Mouse (Mus musculus) left cerebral cortex, postnatal 4 days (tissue): ENCODE measurements around the gene Zcchc9. TPM values are rescaled to one million over a fixed set of nuclear protein-coding genes. Genes with fewer than 3 reads are reported as not detected.
"Not testable (repeated sequence)": the region's sequence is repeated elsewhere in the genome, so short reads cannot be mapped to it uniquely, and the experiment has no call there.

Experiments used
- DNase-seq: peaks from one replicate; pipeline ENCODE4 v3.0.0-alpha.2; 2022
- intact Hi-C: fragments of 180-260 bp; cut with DNase I; formaldehyde crosslinking; loops from one replicate; pipeline ENCODE4 v1.15.1; 2025
- microRNA-seq: library from miRNA; unstranded; fragments of <30 nt; microRNA quantifications from one replicate; pipeline ENCODE4 v1.2.0, GENCODE M21; 2022
- total RNA-seq, 2 experiments: library from RNA; stranded (reverse); gene quantifications; 2 replicates each; pipeline ENCODE4 v1.2.3; 2021

Gene Zcchc9
- total RNA-seq, 2 experiments from 2014 or later = 15.4 to 18.6 TPM

DNA sequence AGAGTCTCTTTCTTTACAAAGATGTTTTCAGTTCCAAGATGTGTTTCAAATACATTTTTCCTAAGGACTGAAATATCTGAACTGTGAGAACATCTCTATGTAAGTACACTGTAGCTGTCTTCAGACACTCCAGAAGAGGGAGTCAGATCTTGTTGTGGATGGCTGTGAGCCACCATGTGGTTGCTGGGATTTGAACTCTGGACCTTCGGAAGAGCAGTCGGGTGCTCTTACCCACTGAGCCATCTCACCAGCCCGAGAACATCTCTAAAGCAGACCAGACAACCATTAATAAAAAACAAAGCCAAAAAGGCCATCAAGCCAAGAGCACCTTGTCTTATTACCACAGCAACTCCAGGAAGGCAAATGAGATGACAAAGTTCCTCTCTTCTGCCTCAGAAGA lies 43.9 kb downstream of the Zcchc9 start:
- intact Hi-C loops = not testable (repeated sequence)

DNA sequence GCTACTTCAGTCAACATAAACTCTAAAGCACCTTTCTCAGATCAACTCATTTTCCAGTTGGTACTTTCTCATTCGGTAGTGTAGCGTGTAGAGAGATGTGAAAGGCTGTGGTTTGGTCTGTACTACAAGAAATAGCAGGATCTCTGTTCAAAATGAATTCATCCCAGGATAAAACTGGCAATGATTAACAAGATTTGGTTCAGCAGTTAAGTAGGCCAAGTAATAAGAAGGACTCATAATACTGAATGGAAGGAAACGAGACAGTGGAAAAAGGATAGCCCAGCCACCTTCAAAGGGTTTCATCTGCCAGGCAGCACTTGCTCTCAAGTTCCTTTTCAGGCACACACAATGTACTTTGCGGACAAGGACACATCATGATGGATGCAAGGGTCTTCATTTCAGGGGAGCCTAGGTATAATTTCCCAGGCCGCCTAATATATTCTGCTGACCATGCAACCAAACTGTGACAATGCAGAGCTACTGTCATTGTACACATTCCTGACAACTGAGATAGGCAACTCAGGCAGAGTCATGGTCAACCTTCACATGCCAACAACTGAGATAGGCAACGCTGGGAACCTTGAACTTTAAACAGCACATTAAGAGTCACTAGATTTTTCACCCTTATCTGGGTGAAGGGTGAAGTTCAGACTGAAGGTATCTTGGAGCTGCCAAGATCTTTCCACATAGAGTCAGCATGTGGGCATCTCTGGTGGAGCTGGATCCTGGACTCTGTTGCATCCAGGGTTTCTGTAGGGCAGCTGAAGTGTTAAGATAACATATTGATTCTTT lies 45.7 kb downstream of the Zcchc9 start:
- intact Hi-C loops = no loop called here
- DNase-seq = no peak

More for the DNA sequence above, 43.9 kb downstream of the Zcchc9 start:
- DNase-seq = not testable (repeated sequence)

DNA sequence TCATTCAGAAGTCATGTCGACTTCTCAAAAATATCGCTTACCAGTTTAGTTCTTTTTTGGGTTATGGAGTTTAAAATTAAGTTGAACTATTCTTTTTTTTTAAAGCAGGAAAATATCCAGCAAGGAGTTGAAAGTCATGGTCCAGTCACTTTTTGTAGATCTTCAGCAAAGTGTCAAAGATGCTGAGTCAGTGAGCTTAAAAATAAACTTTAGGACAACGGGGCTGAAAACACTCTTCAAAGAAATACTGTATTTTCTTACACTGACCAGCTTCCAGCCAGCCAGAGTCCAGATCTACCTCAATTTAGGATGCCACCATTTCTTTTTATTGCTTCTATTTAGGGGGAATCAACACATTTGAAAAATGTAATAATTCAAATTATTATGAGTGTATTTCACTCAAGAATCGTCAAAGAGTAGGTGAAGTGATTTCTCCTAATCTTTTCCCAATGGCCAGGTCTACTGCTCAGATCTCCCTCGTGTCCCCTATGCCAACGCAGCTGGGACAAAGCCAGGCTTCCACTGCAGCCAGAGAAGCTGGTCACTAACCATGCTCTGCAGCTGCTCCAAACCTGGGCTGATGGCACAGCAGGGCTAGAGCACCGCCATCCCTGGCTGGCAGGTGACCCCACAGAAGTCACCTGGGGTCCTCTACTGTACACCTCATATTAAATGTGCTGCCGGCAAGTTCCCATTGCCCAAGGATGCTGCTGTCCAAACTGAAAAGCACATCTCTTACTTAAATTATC lies 47.0 kb downstream of the Zcchc9 start:
- intact Hi-C loops = no loop called here
- no peak for DNase-seq

DNA sequence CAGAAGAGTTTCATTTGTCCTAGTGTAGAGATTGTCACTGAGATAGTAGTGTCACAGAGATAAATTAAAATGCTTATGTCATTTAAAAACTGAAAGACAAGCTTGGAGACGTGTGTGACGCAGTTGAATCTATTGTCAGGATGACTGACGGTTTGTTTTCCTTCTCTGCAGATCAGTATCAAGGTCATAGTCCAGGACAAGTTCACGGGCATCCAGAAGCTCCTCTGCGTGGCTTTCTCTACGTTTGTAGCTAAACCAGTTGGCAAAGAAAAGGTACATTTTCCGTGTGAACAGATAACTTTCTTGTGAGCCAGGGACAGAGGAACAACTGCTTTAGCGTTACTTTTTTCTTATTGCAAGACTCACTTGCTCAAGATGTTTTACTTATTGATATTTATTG lies 47.7 kb downstream of the Zcchc9 start:
- intact Hi-C loops = no loop called here
- DNase-seq = no peak

DNA sequence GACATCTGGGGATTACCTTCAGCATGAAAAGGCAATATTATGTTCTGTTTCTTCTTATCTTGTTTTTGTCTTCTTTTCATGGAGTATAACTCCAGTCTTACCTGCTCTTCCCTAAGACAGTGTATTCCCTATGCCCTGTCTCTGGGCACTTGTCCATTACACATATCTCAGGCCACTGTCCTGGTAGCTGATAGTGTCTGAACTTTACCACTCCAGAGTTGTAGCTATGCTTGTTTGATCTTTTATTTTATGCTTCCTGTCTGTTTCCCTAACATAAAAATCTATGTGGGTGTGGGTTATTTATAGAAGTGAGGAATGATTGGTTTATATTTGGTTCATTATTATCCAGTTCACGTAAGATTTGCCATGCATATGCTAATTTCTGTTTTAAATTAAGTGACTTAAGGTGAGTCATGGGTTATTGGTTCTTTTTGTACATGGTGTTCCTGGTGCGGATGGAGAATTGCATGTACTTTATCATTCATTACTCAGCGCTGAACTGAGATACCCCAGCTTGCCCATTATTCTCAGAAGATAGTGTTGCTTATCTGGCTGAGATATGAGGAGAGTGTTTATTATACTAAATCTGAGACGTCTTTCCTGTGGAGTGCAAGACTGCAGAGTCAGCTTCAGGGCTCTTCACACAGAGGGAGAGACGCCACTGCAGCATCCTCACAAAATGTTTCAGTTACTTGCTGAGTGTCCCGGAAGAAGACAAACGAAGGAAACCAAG lies 49.0 kb downstream of the Zcchc9 start:
- intact Hi-C loops = no loop called here
- no peak for DNase-seq

DNA sequence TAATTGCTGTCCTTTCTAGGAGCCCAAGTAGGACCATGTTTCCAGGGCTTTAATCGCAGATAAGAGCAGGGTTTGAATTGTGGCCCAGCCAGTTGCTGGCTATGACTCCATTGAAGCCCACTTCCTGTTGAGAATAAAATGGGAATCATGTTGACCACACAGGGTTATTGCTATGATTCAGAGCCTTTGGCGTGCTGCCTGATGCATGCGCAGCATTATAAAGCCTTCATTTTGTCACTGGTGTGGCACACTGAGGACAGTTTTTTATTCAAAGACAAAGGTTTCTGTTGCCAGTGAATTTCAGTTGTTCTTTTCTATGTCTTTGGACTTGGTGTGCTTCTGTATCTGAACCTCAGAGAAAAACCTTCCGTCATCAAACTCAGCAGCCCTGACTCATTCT lies 51.3 kb downstream of the Zcchc9 start:
- intact Hi-C loops = no loop called here

DNA sequence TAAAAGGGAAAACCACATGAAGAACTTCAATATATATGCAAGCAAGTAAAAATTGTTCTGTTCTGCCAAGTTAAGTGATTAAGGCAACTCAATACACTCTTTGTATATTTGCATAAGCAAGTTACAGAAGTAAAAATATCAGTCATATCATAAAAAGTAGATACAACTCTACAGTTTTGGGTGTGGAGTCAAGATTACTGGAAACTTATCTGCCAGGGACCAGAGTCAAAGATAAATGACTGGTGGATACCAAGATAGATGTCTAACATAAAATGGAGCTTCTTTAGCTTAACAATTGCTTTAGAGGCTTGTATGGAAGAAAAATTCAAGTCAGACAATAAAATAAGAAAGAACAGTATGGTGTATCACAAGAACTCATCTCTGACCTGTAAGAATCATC lies 52.7 kb downstream of the Zcchc9 start:
- intact Hi-C loops = no loop called here
- no peak for DNase-seq

More for the DNA sequence above, 51.3 kb downstream of the Zcchc9 start:
- DNase-seq = no peak

DNA sequence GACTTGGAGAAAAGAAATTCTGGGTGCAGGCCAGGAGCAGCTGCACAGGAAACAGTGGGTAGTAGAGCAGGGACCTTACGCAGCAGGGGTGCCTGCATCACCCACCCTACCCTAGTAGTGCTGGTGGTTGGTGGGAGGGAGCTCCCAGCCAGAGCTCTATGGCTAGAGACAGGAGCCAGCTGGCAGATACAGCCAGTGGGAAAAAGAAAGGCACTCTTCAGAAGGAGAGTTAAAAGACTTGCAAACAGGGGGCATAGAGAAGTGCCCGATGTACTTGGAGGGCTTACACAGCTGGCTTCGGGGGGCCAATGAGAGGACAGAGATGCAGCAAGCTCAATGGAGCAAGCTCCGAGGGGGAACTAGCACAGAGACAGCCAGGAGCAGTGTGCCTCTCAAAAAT lies 53.8 kb downstream of the Zcchc9 start:
- intact Hi-C loops = no loop called here
- peak; percentile 12 for DNase-seq

DNA sequence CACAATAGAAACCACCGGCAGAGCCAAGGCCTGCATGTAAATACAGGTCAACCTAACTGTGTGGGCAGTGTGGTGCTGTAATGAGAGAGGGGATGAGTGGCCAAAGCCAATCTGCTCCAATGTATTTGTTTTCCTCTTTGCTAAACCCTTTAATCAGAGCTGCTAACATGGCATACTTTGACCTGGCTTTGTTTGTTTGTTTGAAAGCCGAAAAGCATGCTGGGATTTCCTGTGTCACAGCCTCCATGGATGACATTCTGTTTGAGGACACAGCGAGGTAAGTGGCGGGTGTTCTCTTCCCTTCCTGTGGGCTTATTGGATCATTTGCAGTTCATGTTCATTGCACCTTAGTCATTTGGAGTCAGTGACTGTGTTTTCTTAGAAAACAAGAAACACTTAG lies 57.5 kb downstream of the Zcchc9 start:
- DNase-seq = no peak
- intact Hi-C loops = no loop called here

DNA sequence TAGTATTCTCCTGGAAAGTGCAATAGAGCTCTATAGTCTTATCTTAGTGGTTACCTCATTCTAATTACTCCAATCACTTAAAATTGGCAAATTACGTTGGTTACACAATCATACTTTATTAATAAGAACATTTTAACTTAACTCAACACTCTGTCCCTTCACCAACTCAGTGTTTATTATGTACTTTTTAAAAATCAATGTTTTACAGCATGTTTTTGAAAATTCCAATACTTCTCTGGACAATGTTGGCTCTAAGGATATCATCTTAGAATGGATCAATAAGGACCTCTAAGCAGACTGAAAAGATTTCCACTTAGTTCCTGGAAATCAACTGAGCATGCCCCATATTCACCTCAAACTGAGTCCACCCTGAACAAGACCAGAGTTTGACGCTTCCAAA lies 59.1 kb downstream of the Zcchc9 start:
- intact Hi-C loops = no loop called here

More for the DNA sequence above, 59.1 kb downstream of the Zcchc9 start:
- no peak for DNase-seq

Small RNA genes lying within 50 kb of the gene (microRNA-seq; reads per million reads assigned to microRNA genes)
- gene Gm27656 = not detected

Other genes with a start within 250 kb of the Zcchc9 start
- gene Acot12, start 66.2 kb downstream of the Zcchc9 start, total RNA-seq = under 1 TPM in 1 of 2 experiments, not detected in 1; 0.24 TPM
- gene Ckmt2, start 69.2 kb upstream of the Zcchc9 start, total RNA-seq = not detected